Mouse (Mus musculus) layer of hippocampus, adult 9-11 months (tissue): ENCODE data around the gene Klkb1.
"Not testable (repeated sequence)": the region's sequence is repeated elsewhere in the genome, so short reads cannot be mapped to it uniquely, and the experiment has no call there.

Source experiments
- DNase-seq: peaks from one replicate; pipeline ENCODE4 v3.0.0; 2022

Klkb1 gene

DNA sequence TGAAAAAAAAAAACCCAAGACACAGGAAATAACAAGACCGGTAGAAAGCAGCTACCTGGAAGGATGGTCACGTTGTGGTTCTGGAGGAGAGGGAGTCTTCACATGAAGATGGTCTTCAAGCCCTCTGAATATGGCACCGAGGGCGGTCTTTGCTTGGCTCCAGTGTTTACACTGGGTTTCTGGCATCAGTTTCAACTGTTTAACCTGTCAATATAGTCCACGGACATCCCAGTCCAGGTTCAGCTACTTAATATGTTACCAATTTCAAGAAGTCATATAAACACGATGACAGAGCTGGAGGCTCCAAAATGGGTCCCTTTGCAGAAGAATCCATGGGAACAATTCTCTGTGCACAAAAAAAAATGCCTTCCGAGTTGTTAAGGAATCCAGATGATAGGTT is at the start of gene Klkb1:
Gene Klkb1, minus strand, starts transcription at position 173 of the 400 bp plus-strand sequence.
- no peak for DNase-seq

DNA sequence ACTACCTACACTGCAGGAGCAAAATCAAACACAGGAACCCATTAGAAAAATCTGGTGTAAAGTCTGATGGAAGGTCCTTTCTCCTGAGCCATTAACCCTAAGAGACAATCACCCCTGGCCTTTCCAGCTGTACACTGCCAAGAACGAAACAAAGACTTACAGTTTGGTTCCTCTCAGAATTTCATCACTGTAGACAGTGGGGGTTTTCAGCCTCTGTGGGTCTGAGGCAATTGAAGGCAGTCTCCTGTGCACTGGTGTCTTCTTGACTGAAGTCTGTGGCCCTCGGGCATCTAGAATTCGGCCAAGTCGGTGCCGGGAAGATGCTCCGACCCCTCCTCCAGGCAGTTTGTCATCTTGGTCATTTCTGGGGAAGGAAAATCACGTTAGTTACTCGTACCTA is 49.6 kb upstream of the Klkb1 start:
- DNase-seq, result no peak

DNA sequence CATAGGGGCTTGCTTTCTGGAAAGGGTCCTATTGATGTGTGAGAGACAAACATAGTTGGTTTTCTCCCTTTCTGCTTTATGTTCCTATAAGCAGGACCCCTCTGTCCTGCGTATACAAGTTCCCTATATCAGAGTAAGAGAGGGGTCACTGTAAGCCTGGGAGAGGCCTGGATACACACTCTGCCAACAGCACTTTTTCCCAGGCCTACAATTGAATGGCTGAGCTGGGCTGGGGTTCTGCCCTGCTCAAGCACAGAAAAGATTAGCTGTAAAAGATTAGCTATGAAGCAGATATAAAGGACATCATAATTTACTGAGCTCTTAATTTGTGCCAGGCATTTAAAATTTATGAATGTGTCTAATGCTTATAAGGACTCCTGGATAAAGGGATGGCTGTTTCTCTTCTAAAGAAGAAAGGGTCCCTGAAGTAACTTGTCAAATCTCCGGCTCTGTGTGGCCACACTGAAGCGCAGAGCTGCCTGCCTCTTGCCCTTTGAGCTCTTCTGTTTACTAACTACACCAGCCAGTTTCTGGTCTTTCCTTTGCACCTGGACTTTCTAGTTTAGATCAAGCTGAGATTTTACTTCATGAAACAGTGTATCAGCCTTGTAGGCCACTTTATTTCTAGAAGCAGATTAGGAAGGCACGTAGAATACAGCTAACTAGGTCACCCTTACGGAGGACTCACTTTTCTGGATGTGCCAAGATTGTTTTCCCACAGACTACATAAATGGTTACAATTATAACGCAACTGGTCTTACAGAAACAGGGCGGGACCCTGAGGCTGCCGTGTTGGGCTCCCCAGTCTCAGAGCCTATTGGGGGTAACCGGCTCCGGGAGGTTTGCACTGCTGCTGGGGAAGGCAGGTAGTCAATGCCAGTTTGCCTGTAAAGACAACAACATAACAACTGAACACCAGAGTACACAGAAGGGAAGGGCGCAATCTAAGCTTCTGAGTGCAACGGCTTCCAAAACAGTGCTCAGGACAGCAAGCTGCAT is 47.3 kb upstream of the Klkb1 start:
- no peak for DNase-seq

DNA sequence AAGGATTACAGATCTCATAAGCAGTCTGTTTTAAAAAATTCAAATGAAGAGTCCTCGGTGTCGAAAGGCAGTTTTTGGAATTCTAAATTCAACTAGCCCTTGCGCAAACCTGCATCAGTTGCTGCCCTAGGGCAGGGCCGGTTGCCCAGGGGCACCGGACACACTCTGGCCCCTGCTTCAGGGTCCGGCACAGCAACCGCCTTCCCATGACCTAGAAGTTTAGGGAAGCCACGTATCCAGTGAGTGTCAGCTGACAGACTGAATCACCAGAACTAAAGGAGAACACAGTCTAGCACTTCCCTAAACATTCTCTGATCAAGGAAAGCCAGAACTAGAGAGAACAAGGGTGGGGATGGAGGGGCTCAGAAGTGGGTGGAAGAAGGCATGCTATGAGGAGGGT is 38.8 kb upstream of the Klkb1 start:
- DNase-seq, result peak; percentile 23

DNA sequence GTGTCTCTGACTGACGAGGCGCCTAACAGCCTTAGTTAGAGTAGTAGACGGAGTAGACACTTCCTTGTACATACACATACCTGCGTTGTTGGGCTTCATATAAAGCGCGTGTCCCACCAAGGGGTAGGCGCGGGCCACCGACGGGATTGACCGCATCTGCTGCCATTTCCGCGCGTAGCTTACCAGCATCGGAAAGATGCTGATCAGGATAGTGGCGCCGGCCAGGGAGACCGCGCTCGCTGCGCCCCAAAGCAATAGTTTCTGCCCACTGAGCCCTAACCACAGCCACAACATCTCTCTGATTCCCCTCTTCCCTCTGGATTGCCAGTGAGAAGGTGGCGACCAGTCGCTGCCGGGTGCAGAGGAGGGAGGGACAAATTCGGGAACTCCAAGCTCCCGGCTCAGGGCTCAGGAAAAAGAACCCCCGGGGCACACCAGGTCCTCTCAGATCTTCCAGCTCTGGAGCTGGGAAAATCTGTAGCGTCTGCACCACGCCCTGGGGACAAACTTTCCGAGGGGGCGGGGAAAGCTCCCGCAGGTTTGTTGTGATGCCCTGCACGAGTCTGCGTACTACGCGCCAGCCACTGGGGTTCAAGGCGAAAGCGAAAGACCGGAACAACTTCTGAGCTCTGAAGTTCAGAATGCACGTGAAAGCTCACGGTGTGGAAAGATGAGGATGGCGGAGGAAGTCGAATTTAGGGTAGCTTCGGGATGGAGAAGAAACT is 38.2 kb upstream of the Klkb1 start, which contains the start of gene Cyp4v3:
Gene Cyp4v3, minus strand, starts transcription at position 532 of the 725 bp plus-strand sequence.
- DNase-seq, result peak; percentile 44

DNA sequence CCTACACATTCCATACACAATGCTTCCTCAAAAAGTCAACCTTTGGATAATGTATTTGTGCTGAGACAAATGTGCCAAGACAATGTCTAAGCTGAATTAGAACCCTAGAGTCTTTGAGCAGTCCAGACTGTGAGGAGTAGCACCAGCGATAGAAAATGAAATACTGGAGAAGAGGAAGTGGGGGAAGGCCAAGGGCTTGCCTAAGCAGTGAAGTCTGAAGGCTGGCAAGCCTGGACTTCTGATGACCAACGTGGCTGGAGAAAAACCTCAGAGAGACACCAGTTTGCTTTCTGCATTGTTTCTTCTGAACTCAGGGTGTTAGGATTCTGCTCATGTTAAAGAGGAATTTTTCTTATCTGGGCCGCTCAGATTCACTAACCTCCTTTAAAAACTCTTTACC is 36.2 kb upstream of the Klkb1 start:
- DNase-seq, result no peak

DNA sequence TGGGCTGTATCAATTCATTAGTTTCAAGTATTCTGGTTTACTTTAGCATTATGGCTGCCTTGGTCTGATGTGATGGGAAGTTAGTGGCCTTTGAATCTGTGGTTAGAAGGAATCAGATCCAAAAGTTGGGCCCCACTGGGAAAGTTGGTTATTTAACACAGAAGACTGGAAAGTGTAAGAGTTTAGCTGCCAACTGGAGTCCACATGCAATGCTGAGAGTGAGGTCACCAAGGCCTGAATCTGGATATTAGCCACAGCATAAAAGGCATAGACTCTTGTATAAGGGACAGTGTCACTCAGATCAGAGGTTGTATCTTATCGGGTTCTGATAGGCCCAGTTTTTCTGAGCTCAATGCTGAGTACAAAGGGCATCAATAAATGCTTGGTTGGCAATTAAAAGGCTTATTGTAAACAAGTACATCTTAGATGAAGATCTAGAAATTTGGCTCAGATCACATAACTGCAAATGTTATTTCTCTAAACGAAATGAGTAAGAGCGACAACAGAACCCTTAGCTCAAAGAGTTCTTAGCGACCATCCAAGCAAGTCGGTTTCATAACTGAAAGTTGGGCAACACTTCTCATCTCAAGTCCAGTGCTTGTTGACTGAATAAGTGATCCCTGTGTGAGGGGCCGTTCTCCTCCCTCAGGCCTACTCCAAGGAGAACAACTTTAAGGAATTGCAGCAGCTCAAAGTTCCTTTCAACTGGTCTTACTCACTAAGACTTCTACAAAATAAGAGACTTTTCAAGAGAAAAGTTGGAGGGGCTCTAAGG is 34.7 kb upstream of the Klkb1 start:
- no peak for DNase-seq

DNA sequence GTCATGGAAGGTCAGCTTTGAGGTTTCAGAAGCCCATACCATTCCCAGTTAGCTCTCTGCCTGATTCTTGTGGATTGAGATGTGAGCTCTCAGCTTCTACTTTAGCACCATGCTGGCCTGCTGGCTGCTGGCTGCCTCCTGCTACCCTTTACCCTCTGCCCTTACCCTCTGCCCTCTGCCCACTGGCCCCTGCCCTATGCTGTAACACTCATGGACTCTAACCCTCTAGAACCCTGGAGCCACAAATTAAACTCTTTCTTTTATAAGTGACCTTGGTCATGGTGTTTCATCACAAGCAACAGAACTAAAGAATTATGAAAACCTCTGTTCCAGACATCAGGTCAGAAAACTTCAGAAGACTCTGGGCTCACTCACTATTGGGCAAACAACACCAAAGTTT is 32.4 kb upstream of the Klkb1 start:
- not testable (repeated sequence) for DNase-seq

DNA sequence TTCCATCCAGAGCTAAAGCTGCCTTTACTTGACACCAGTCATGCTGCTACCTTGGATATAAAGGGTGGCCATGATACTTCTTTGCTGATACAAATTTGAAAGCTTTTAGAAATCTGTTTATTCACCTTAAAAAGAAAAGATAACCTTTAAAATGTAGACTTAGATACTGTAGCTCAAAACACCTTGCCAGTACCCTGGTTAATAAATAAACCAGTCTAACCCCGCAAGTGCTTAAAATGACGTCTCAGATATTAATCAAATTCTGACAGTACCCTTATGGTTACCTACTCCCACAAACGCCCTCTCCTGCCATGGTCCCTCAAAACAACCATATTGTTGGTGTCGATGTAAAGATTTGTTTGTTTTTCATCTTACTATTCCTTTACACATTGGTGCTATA is 29.5 kb upstream of the Klkb1 start:
- DNase-seq, result no peak

DNA sequence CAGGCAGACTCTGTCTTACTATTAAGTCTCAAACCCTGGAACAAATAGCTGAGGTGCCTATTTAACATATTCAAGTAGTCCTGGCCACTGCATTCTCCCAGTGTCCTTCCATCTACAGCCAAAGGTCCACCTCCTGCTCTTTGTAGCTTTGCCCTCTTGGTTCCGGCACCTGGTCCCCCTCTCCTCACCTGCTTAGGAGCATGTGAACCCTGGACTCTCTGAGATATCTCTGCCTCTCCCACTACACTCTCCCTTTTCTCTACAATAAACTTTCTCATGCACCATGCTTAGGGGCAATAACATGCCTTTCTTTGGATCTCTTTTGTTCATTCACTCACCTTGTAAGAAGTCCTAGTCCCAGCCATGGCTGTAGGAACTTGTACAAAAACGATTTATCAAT is 26.7 kb upstream of the Klkb1 start:
- no peak for DNase-seq

DNA sequence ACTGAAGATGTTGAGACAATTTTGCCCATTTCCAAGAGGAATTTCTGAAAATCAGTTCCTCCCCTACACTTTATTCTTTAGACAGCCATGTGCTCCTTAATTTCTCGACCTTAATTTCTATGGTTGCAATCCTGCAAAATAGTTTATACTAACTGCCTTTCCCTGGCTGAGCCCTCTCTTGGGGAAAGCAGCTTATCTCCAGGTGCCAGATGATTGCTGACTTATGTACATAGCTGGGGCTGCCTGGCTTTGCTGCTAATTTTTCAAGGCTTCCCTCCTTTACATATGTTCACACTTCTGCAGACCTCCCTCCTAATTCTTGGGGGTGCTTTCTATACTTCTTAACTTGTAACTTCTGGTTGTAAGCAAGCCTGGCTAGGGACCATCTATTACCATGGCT is 26.3 kb upstream of the Klkb1 start:
- no peak for DNase-seq

DNA sequence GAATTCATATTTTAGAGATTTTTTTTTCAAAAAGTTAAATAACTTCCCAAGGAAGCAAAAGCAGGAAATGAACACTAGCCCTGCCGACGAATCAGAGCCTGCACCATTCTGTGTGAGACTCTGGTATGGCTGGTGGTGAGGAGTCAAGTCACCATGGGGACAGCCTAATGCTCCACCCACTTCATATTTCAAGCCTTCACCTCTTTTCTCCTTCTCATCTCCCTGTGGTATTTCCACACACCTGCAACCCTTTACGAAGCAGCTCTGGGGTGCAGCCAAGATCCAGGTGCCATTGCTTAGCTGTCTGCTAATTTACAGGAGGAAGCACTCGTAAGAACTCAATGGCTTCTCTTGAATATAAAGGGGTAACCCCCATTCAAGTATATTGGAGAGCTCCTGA is 16.3 kb upstream of the Klkb1 start:
- DNase-seq, result no peak

DNA sequence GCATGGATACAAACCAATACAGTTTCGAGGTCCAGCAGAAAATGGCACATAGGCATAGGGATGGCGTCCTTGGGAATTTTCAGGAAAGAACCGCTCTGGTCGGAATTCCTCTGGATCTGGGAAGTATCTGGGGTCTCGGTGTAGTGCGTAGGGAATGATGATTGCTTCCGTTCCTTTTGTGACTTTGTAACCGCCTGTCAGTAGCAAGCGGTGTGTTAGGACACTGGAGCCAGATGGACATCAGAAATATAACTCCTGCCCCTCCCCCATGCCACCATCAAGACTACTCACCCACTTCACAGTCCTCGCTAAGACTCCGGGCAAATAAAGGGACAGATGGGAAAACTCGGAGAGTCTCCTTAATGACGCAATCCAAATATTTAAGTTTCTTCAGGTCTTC is 13.7 kb upstream of the Klkb1 start, which contains the start of gene Gm45753:
Gene Gm45753, minus strand, starts transcription at position 101 of the 400 bp plus-strand sequence.
- no peak for DNase-seq

DNA sequence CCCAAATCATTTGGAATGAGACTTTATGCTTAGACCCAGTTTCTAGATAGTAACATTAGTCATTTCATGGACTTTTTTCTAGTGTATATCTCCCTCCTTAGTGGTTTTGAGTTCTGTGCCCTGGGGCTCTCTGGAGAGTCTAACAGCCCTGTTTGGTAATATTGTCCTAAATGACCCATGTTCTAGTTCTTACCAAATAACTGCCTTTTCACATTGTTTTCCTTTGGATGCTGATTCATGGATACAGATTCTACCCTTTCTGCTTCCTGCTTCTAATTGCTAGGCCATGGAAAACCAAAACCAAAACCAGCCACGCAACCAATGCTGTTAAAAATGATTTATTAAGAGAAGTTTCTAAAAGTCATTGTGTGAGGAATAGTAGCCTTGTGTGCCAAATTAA is 10.8 kb upstream of the Klkb1 start:
- DNase-seq, result no peak

DNA sequence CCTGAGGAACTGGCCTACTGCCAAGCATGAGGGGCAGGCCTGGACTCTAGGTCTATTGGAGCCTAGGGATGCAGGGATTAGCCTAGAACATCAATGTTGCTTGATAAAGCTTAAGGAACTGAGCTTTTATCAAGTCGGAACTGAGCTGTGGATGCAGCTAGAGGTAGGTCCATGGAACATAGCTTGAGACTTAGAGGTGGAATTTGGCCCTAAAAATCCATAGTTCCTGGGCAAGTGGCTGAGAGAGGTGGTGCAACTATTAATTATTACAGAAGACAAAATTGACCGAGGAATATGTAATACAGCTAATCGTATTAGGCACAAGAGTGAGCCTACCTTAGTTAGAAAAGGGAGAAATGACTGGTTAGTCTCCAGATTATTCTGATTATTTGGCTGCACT is 9.7 kb upstream of the Klkb1 start:
- DNase-seq, result no peak

DNA sequence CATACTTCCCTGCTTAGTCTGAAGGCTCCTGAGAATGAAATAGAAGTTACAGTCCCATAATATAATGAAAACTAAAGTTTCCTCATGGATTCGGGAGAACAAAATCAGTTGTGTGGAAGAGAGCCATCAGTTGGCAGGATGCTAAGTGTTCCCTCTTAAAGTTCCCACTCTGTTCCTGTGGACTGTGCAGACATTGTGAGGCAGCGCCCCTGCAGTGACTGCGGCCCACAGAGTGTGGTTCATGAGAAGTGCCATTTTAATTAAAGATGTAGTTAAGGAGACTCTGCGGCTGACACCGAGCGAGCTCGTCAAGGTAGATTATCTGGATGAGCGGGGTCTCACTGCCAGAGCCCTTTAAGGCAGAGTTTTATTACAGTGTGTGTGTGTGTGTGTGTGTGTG is 7.7 kb upstream of the Klkb1 start:
- DNase-seq, result peak; percentile 5

DNA sequence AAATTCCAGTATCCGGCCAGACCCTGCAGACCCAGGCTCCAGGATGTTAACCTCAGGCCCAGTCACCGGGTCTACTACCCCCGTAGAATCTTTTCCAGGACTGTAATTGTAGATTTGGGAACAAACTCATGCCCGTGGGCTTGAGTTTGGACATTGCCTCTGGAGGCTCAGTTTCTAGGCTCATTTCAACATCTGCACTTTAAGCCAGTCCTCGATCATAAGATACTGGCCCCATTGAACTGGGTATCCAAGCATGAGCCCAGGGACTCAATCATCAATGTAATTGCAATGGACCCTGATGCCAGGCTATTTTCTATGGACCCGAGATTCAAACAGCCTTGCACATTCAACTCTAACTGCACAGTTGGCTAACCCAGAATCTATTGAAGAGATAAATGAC is 617 bp upstream of the Klkb1 start:
- no peak for DNase-seq

DNA sequence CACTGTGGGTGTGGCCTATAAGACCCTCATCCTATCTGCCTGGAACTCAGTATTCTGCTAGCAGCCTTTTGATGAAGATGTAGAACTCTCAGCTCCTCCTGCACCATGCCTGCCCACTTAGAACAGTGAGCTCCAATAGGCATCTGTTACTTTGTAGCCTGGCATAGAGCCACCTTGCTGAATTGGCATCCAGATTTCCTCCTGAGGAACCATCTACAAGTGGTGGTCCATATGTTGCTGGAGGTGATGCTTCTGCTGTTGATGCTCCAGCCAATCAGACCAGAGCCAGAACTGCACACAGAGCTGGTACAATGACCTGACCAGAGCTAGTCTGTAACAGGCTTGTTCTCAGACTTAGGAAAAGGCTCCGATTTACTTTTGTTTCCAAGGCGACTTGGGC is 2.9 kb downstream of the Klkb1 start:
- peak; percentile 71 for DNase-seq

DNA sequence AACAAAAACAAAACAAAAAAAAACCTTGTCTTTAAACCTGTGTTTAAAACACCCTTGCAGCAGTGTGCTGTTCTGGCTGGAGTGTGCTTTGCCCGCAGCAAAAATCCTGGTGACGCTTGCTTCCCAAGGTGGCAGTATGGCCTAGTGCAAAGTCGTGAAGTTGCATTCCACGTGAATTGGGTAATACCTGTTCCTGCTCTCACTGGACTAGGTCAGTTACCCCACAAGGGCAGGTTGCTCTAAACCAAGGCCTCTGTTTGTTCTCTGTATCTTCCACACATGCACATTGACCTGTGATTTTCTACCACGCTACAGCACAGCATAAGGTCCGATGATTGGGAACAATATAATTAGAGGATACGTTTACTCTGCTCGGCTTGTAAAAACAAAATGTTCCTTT is 13.0 kb downstream of the Klkb1 start:
- DNase-seq, result no peak

DNA sequence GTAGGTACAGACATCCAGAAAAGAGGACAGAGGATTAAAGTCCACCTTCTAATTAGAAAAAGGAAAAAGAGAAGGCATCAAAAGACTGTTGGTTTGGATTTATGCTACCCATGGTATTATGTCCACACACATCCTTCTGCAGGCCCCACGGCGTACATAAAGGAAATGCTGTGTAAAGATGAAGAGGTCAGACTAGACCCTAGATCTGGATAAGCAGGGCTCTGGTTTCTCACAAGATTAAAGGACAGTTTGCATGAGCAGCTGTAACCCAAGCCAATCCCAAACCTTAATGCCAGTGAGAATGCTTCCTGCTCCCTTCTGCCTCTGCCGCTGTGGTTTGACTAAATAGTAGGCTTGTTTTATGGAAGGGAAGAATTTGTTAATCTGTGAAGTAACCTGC is 17.2 kb downstream of the Klkb1 start:
- no peak for DNase-seq

DNA sequence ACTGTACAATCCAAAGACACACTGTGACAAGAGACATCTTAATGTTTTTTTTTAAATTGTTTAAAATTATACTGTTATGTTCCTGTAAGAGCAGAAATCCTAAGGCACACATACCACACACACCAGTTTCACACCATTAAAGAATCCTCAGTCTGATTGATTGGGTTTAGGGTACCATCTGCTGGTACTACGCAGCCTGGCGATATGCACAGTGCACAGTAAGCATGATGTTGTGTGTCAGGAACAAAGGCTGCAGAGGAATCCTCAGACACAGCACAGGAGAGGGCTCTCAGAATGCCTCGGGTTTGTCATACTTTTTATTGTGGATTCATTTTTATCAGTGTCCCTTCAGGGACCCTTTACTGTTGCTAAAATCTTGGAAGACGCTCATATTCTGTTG is 20.3 kb downstream of the Klkb1 start:
- DNase-seq, result no peak

DNA sequence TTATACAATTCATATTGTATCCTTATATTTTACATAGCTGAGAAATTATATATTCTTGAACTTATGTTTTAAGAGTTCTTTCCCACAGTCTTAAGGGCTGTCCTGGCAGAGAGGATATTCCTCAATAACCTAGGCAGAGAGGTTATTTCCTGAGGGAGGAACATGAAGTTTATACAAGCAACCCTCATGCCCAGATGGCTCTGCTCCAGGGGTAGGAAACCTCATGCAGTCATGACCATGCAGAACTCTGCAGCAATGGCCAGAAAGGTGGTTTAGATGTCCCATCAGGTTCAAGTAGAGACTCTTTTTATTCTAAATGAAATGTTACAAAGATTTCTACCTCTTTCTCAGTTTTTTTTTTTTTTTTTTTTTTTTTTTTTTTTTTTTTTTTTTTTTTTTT is 25.6 kb downstream of the Klkb1 start:
- no peak for DNase-seq

DNA sequence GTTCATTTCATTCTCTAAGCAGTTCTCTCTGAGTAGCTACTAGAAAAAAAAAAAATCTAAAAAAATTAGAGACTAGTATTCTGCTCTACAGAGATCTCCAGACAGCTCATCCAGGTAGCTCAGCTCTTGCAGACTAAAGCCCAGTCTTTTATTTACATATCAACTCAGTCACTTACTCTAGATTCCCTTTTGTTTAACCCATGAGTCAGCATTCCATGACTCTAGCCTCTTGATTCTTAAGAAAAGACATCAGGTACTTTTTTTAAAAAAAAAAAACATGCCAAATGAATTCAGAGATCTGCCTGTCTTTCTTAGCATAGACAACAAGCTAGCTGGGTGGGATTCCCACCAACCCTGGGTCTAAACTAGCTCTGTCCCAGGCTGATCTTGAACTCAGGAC is 26.2 kb downstream of the Klkb1 start:
- DNase-seq, result no peak
